ENCODE assay signal across 19 mouse cellular contexts in genomic region chr15:11496436-11496835, GRCm38 (mm10).
DNase-seq lines count a peak whose midpoint lies in the region; ATAC-seq and TF ChIP-seq lines count a peak whose summit lies in the region.
"Had no signal": no experiment of that assay in that cellular context is flagged by ENCODE, and none has a peak within 500 bp of the region (broad histone marks: within the 10 kb centered on the region; RNA-seq: fewer than 3 reads in every experiment).

No protein-coding gene starts in this region.

- no peaks in the 10 kb centered on the region for H3K9me3 ChIP-seq in midbrain, postnatal 0 days (ENCODE audit: low read length)
- no peaks in the 10 kb centered on the region for H3K9me3 ChIP-seq in midbrain, embryonic 10.5 days (replicated peaks)
- H3K9me3 ChIP-seq: neural tube, embryonic 12.5 days; stomach, embryonic 15.5 days had no signal

- peak; percentile 13 for DNase-seq in kidney, postnatal 10 days
- DNase-seq in kidney, adult 11 months, result no peak
- no peak for DNase-seq in midbrain, postnatal 0 days (ENCODE audit: low spot score)
- no peak for DNase-seq in midbrain, embryonic 10.5 days (ENCODE audit: low spot score)
- DNase-seq in NIH3T3 (ENCODE audit: low read depth), result peak; percentile 56
- peak; percentile 3 for DNase-seq in induced T-regulatory cell, adult 2 months (ENCODE audit: low read depth)
- DNase-seq: cerebellum, postnatal 25 days; gastrocnemius, postnatal 10 days; heart, postnatal 10 days; kidney, postnatal 14 days; spleen, adult 18-20 months had no signal

- no peaks in the 10 kb centered on the region for H3K27me3 ChIP-seq in midbrain, postnatal 0 days (ENCODE audit: insufficient read depth, low read length)
- no peaks in the 10 kb centered on the region for H3K27me3 ChIP-seq in midbrain, embryonic 10.5 days (ENCODE audit: low read depth, poor library complexity, severe bottlenecking)
- H3K27me3 ChIP-seq: neural tube, embryonic 12.5 days; stomach, embryonic 15.5 days had no signal

- no peak overlapping the region for H3K4me2 ChIP-seq in midbrain, postnatal 0 days (ENCODE audit: low read depth, low read length, poor library complexity, severe bottlenecking)
- H3K4me2 ChIP-seq: hindbrain, embryonic 14.5 days; neural tube, embryonic 12.5 days; stomach, embryonic 15.5 days had no signal

- no peak overlapping the region for H3K9ac ChIP-seq in midbrain, postnatal 0 days (replicated peaks; ENCODE audit: low read length, poor library complexity, severe bottlenecking)
- H3K9ac ChIP-seq: hindbrain, embryonic 14.5 days; liver, embryonic 14.5 days; neural tube, embryonic 12.5 days; stomach, embryonic 15.5 days had no signal

- H3K27ac ChIP-seq in midbrain, postnatal 0 days (ENCODE audit: low read depth, low read length), result no peak overlapping the region
- no peak overlapping the region for H3K27ac ChIP-seq in midbrain, embryonic 10.5 days (replicated peaks)
- H3K27ac ChIP-seq: hindbrain, embryonic 14.5 days; liver, embryonic 14.5 days; neural tube, embryonic 12.5 days; stomach, embryonic 15.5 days had no signal

- H3K4me3 ChIP-seq in midbrain, postnatal 0 days (ENCODE audit: low read depth, low read length), result no peak overlapping the region
- H3K4me3 ChIP-seq in midbrain, embryonic 10.5 days, result no peak overlapping the region
- H3K4me3 ChIP-seq: neural tube, embryonic 12.5 days; stomach, embryonic 15.5 days had no signal

- no peak for ATAC-seq in midbrain, postnatal 0 days (ENCODE audit: low FRiP score)
- no peak for ATAC-seq in erythroid progenitor cell, adult 5-6 weeks (replicated peaks; ENCODE audit: low FRiP score, poor library complexity, severe bottlenecking)
- ATAC-seq: forebrain, embryonic 16.5 days; midbrain, embryonic 16.5 days; Patski had no signal

- 87% methylated on average over 2 of the region's 2 CpGs for WGBS in midbrain, postnatal 0 days
- 92% methylated on average over 2 of the region's 2 CpGs for WGBS in midbrain, embryonic 10.5 days

- no peaks in the 10 kb centered on the region for H3K4me1 ChIP-seq in midbrain, postnatal 0 days (ENCODE audit: insufficient read depth, low read length)
- H3K4me1 ChIP-seq in midbrain, embryonic 10.5 days, result no peaks in the 10 kb centered on the region
- H3K4me1 ChIP-seq: neural tube, embryonic 12.5 days; stomach, embryonic 15.5 days had no signal

- no peaks in the 10 kb centered on the region for H3K36me3 ChIP-seq in midbrain, postnatal 0 days (ENCODE audit: insufficient read depth, low read length)
- no peaks in the 10 kb centered on the region for H3K36me3 ChIP-seq in midbrain, embryonic 10.5 days
- H3K36me3 ChIP-seq: neural tube, embryonic 12.5 days; stomach, embryonic 15.5 days had no signal

- TF ChIP-seq CTCF in midbrain, postnatal 0 days (IDR thresholded peaks at IDR 0.05), result peak; percentile 62

Comparison
In these comparisons a context has a peak if more than half of its experiments do, and no peak if none do; other contexts are left out.
1. DNase-seq: peak in kidney, postnatal 10 days (single experiment), NIH3T3 (single experiment) and induced T-regulatory cell, adult 2 months (single experiment); none in kidney, adult 11 months (single experiment), midbrain, postnatal 0 days (single experiment) and midbrain, embryonic 10.5 days (single experiment).